Mouse (Mus musculus): ENCODE results near the gene Tmem94.

DNA sequence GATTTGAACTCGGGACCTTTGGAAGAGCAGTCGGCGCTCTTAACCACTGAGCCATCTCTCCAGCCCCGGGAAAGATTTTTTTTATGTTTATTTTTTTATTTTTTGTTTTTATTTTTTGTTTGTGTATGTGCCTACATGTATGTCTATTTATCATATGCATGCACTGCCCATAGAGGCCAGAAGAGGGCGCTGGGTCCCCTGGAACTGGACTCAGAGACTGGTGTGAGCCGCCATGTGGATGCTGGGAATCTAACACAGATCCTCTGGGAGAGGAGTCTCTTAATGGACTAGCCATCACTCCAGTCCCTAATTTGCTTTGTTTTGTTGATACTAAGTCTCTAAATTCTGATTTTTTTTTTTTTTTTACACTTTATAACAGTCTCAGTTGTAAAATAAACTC lies 75.8 kb downstream of the Tmem94 start:
- TF ChIP-seq GATA1 (IDR thresholded peaks at IDR 0.05; ENCODE audit: borderline replicate concordance, low read length), result no peak
- TF ChIP-seq FLI1 (IDR thresholded peaks at IDR 0.05; ENCODE audit: low read length), result no peak

Data from megakaryocyte, embryonic 14.5 days (primary cell).